Mouse (Mus musculus) left cerebral cortex, postnatal 25 days (tissue): Measurements from ENCODE around the gene Mex3d. TPM values are rescaled to one million over a fixed set of nuclear protein-coding genes. Genes with fewer than 3 reads are reported as not detected.

Experiments used
- DNase-seq, 2 experiments: peaks; one replicate each; pipeline ENCODE4 v3.0.0; 2022; ENCODE audit warnings: low spot score in 2 of 2, mixed read lengths in 1 of 2
- intact Hi-C: fragments of 180-260 bp; cut with DNase I; formaldehyde crosslinking; loops from one replicate; pipeline ENCODE4 v1.15.1; 2025
- total RNA-seq, 2 experiments: library from RNA; stranded (reverse); gene quantifications; 2 replicates each; pipeline ENCODE4 v1.2.3; 2021

Mex3d gene
- total RNA-seq, 2 experiments from 2014 or later, result 17.7 to 22.2 TPM

DNA sequence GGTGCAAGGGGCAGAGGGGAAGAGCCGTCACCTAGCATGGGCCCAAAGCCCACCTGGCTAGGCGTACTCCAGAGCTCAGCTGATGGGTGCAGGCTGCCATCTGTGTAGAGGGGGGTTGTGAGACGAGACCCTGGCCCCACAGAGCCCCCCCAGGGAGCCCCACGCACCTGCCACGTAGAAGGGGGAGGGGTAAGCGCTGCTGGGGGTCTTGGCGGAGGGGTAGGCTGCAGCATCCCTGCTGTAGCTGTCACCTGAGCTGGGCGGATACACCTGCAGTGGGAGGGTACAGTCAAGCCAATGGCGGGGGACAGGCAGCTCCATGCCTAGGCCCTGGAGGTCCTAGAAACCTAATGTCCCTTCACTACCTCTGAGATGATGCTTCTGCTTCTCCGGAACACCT, 29.9 kb upstream of the Mex3d start:
- intact Hi-C loops, result no loop called here
- DNase-seq, result no peak

GRCm38 (mm10) chr10:80415566-80415965, 28.1 kb upstream of the Mex3d start:
- DNase-seq, result no peak
- intact Hi-C loops, result no loop called here

DNA sequence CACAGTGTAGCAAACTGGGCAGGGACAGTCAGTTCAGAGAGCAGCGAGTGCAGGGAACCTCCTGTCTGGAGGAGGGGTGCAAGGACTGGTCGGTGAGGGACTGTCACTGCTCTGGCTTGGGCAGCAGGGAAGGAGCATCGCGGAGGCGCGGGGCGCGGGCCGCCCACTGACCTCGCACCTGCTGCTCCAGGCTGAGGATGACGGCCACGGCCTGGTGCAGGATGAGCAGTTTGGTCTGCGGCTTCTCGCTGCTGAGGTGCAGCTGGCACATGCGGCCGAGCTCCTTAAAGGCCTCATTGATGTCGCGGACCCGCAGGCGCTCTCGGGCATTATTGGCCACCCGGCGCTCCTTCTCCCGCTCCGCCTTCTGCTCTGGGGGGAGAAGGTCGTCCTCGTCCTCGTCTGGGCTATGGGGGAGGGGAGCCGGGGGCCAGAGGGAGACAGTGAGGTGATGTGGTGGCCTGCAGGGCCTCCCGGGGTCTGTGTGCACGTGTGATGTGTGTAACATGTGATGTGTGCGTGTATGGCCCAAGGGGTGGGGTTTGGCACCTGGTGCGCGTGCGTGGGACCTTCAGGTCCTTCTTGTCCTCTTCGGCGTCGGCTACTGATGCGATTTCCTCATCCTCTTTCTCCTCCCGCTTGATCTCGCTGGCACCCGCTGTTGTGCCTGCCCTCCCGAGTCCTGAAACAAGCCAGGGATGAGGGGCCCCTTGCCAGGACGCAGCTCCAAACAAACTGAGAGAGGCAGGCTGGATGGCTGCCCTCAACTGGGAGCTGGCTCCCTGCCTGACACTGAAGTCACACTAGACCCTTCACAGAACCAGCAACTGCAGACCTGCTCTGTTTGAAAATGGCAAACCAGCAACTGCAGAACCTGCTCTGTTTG, 25.4 kb upstream of the Mex3d start:
- intact Hi-C loops, result no loop called here

DNA sequence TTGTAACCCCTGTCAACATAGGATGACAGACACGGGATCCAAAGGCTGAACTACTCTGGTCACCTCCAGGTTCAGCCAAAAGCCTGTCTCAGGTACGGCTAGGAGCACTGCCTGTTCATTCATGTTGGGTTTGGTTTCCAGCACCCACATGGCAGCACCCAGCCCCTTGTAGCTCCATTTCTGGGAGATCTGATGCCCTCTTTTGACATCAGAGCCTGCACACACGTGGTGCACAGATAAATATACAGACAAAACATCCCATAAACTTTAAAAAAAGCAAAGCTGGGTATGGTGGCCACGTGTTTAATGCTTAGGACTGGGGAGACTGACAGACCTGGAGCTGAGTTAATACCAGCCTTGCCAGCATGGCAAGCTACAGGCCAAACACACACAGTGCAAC, 20.5 kb upstream of the Mex3d start:
- DNase-seq, result no peak
- intact Hi-C loops, result no loop called here

More for the DNA sequence above, 25.4 kb upstream of the Mex3d start:
- peak; percentile 59 to 67 for DNase-seq

DNA sequence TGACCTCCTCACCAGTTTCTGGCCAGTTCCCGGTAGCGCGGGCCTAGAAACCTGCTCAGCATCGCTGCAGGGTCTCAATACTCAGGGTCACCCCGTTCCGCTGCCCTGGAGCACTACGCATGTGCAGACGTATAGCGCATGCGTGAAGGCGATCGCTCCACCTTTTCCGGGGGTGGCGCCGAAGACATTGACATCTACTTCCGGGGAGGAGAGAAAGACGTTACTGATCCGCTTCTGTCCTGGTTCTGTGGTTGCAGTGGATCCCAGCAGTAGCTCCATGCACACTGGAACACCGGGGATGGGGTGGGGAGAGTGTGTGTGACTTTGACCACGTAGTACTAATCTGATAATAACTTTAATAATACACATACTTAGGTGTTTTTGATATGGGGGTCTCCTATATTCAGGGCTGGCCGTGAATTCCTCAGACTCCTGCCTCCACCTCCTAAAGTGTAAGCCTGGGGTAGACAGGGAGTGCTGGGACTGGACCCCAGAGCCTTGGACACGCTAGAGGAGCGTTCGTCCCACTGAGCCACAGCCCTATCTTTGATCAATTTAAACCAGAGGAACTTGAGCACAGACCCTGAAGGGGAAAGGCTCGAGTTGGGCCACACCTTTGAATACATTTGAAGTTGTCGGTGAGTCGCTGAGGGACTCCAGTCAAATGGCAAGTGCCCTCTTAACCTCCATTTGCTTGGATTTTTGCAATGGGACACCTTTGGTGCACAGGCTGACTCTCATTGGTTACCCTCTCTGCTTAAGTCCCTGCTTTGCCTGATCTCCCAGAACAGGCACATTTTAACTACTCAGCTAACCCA, 19.4 kb upstream of the Mex3d start, which contains the start of gene Uqcr11:
Gene Uqcr11 (minus strand): TSS at position 147 of the 818 bp plus-strand sequence.
- intact Hi-C loops, result no loop called here
- DNase-seq, result peak; percentile 88 to 97

DNA sequence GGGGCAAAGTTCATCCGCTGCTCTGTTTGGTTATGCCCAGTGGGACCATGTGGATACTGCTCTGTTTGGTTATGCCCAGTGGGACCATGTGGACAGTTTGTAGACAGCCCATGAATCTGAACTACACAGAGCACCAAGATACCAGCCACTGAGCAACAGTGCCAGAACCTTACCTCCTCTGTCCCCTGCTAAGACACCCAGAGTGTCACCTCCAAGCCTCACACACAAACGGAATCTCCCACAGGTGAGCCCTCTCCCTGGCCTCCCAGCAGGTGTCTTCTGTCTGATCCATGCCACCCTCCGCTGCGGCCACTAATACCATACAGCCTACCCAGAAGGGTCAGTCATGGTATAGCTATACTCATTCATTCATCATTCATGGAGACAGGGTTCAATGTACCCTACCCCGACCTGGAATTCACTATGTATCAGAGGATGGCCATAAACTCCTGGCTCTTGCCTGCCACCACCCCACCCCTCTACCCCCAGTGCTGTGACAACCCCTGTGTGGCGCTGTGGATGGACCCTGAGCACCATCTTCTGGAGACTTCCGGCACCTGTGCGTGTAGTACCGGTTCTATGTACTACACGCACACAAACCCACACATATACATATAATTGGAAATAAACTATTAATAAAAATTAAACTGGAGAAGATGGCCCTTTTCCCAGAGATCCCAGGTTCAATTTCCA, 18.2 kb upstream of the Mex3d start:
- intact Hi-C loops, result no loop called here
- no peak for DNase-seq

DNA sequence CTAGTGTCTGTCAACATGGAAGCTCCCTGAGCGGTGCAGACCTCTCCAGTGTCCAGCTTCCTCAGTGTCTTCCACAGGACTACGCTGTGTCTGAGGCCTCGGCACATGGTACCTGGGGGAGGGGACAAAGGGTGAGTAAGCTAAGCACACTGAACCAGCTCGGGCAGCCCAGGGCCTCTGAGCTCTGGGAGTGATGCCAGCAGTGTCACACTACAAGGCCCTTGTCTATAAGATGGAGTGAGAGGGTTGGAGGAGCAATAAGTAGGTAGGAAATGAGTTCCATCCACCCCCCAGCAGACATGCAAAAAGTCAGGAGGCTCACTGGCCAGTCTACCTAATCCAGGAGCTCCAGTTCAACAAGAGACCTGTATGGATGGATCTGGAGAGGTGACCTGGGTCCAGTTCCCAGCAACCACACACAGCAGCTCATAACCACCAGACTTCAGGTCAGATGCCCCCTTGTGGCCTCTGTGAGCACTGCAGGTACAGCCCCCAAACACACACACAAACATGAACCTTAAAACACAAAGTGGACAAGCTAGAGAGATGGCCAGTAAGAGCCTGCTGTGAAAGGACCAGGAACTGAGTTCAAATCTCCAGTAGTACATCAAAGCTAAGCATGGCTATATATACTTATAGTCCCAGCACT, 15.7 kb upstream of the Mex3d start:
- intact Hi-C loops, result no loop called here
- no peak for DNase-seq

DNA sequence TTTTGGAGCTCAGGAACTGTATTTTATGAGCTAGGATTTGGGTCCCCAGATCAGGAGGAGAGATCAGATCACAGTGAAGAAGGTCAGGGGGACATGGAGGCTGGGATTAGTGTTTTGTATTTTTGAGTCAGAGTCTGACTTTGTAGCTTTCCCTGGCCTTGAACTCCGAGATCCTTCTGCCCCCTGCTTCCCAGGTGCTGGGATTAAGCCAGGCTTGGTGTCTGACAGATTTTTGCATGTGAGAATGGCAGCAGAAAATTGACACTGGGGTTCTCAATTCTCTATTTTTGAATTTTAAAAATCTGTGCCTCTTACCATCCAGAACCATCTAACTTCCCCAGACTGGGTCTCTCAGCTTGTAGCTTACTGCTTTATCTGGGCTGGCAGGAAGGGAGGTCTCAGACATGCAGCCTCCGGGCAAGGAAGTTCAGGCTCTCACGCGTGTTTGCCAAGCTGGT, 13.3 kb upstream of the Mex3d start:
- intact Hi-C loops, result no loop called here

DNA sequence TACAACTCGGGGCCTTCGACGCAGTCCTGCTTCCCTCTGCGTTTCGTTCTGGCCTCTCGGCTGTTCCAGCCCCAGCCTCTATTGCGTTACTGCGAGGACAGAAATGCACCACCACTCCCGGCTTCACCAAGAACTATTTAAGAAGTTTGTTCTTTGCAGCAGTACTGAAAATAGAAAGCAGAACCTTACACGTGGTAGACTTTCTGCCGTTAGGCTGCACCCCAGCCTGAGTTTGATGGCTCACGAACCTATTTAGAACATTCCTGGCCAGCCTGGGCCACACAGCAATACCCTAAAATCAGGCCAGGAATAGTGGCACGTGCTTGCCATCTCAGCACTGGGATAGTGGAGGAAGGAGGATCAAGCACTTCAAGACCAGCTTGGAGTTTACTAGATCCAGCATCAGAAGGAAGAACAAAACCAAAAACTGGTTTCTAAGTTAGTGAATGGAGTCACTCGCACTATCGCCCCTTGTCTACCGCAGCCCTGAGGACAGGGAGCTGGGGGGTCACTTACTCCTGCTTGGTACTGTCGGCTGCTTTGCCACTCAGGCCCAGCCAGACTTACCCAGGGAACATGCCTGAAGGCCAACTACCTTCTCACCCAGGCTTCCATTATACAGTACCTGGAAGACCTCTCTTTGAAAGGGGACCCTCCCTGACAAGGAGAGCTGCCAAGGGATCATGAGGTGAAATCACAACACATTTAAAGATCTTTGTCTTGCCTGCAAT, 12.7 kb upstream of the Mex3d start:
- DNase-seq, result no peak
- intact Hi-C loops, result no loop called here

More for the DNA sequence above, 13.3 kb upstream of the Mex3d start:
- DNase-seq, result no peak

- DNase-seq, result peak; percentile 99 to 100
- intact Hi-C loops, result no loop called here
These were observed 11.9 kb upstream of the Mex3d start, which contains the start of gene Mbd3 for GRCm38 (mm10) chr10:80399191-80399972. TSS of gene Mbd3 (minus strand) at chr10:80399550.

DNA sequence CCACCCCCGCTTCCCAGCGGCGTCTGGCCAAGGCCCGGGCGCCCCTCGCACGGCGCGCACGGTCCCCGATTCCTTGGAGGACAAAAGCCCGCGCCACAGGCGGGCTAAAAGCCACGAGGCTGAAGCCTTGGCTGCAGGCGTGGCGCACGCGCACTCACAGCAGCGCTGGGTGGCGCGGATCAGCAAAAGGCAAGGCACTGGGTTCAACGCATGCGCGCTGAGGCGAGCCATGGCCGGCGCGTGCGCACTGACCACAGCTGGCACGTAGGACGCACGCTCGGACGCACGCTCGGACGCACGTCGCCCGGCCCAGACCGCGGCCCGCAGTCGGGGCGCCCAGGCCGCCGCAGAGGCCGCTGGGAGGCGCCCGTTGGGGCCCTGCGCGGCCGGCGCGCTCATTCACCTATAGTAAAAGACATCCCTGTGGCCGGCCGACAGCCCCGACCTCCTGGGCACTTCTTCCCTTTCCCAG, 11.3 kb upstream of the Mex3d start:
- DNase-seq, result peak; percentile 97 to 99
- intact Hi-C loops, result no loop called here

DNA sequence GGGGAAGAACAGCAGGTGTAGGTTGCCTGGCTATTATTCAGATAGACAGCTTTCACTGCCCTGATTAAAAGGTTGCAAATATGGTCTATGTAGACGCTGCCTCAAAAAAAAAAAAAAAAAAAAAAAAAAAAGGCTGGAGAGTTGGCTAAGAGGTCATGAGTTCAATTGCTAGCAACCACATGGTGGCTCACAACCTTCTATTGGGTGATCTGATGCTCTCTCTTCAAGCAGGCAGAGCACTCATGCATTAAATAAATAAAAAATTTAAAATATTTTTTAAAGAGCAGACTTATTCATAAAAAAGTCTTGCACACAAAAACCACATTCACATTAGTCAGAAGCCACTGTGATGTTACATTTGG, 10.7 kb upstream of the Mex3d start:
- no peak for DNase-seq
- intact Hi-C loops, result no loop called here

- no peak for DNase-seq
These were observed 10.2 kb upstream of the Mex3d start for GRCm38 (mm10) chr10:80397524-80398173.

GRCm38 (mm10) chr10:80396822-80397523, 9.5 kb upstream of the Mex3d start:
- DNase-seq, result no peak
- intact Hi-C loops, result no loop called here

More at GRCm38 (mm10) chr10:80397524-80398173, 10.2 kb upstream of the Mex3d start:
- intact Hi-C loops, result no loop called here

GRCm38 (mm10) chr10:80395025-80395627, 7.7 kb upstream of the Mex3d start:
- intact Hi-C loops, result no loop called here
- no peak for DNase-seq

DNA sequence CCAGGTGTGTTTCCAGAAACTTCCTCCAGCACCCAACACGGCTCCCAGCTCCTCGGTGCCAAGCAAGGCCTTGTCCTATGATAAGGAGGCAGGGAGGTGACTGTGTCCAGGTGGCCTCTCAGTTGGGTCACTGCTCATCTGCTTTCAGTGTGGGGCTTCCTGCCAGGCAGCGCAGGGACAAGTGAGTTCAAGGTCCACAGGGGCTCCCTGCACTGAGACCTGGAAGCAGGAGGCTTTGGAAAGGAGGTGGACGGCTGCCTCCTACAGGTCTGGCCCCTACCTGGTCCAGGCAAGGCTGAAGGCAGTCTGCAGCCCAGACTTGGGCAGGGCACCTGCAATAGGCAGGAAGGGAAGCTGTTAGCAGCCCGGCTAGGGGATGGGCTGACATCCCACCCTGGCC, 5.2 kb upstream of the Mex3d start:
- intact Hi-C loops, result no loop called here
- DNase-seq, result no peak
